Mouse (Mus musculus): Measurements from ENCODE around the gene Tjp2. TPM values are rescaled to one million over a fixed set of nuclear protein-coding genes. Genes with fewer than 3 reads are reported as not detected.

Gene Tjp2
- 8.7 and 9.1 TPM in 2 replicates for polyA plus RNA-seq (2016; fragmentation: Nextera tagmentation; extraction: Ambion mirVana)

DNA sequence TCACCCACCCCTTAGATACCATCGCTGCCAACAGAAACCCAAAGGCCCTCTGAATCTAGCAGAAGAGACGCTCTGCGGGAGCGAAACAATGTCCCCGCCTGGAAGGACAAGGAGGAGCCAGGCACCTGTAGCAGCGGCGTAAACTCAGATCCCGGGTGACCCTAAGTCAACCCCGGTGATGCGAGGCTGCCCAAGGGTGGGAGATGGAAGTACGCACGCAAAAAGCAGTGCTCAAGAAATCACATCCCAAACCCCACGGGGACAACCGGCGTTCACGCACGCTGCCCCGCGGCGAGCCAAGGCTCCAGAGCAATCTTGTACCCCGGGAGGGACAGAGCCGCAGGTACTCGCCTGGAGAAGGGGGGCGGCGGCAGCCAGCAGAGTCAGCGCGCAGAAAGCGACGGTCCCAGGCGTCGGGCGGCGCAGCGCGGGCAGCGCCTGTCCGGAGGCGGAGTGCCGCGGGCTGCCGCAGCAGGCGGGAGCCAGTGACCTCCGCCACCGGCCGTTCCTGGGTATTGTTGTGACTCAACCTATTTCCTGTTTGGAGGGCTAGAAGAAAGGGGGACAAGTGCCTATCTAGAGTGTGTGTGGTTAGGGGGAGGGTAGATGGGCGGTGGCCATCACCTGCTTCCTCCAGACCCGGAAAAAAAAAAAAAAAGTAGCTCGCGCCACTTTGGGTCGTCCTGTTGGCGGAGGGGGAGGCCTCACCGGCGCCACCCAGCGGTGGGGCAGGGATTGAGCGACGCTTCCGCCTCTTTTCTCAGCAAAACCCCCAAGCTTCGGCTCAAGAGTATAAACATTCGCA lies at the start of gene Tjp2:
TSS of gene Tjp2 (minus strand) at position 531 of the 805 bp plus-strand sequence.
- Histone ChIP-seq H3K4me2 (peak within 1 kb of the TSS; percentile 71), H3K4me3 (peak within 1 kb of the TSS; percentile 60), H3K9ac (peak within 1 kb of the TSS; percentile 68), H3K9me3 (replicated peaks) (no peaks in the 10 kb centered on the region), H3K36me3 (no peaks in the 10 kb centered on the region), H3K27ac (peak within 1 kb of the TSS; percentile 58), H3K27me3 (replicated peaks) (peaks cover 34% of the 10 kb centered on the region), H3K4me1 (peaks cover 12% of the 10 kb centered on the region; the same call in 1 of the 2 replicates)
- peak; percentile 57 for ATAC-seq
- 1% methylated on average over 59 of the region's 59 CpGs for WGBS (ENCODE audit: insufficient replicate concordance)

DNA sequence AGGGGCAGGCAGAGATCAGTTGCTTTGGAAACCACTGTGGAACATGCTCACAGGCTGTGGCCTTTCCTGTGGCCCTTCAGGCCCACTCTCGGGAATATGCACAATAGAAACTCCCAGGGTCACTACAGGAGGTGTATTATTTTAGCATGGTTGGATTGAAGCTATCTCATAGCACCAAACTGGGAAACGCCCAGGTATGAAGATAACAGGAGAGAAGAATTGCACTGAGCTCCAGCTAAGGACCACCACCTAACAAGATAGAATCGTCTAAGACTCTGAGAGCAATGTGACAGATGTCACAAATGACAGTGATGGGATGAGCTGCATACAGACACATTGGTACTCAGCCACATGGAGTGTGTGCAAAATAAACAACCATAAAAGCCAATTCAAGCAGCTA lies 49.5 kb upstream of the Tjp2 start:
- peaks cover 76% of the 10 kb centered on the region for H3K36me3 ChIP-seq
- ATAC-seq: peak; percentile 75
- H3K4me1 ChIP-seq: peaks cover 69% of the 10 kb centered on the region
- peak overlapping the region; percentile 22; the same call in 1 of the 2 replicates for H3K9ac ChIP-seq
- H3K4me3 ChIP-seq: no peak overlapping the region
- H3K4me2 ChIP-seq: peak overlapping the region; percentile 39
- no peaks in the 10 kb centered on the region for H3K27me3 ChIP-seq (replicated peaks)
- no peaks in the 10 kb centered on the region for H3K9me3 ChIP-seq (replicated peaks)
- 15% methylated on average over 3 of the region's 3 CpGs for WGBS (ENCODE audit: insufficient replicate concordance)
- H3K27ac ChIP-seq: peak overlapping the region; percentile 70

- peak overlapping the region; percentile 51; the same call in 1 of the 2 replicates for H3K27ac ChIP-seq
- H3K4me3 ChIP-seq: no peak overlapping the region
- H3K9me3 ChIP-seq (replicated peaks): no peaks in the 10 kb centered on the region
- no peak overlapping the region for H3K9ac ChIP-seq
- peak; percentile 70 for ATAC-seq
- 44% methylated on average over 16 of the region's 16 CpGs for WGBS (ENCODE audit: insufficient replicate concordance)
- no peaks in the 10 kb centered on the region for H3K27me3 ChIP-seq (replicated peaks)
- H3K4me2 ChIP-seq: peak overlapping the region; percentile 35
- H3K36me3 ChIP-seq: peaks cover 82% of the 10 kb centered on the region
- H3K4me1 ChIP-seq: peaks cover 53% of the 10 kb centered on the region
Observed at GRCm38 (mm10) chr19:24271746-24272426, 47.1 kb upstream of the Tjp2 start.

DNA sequence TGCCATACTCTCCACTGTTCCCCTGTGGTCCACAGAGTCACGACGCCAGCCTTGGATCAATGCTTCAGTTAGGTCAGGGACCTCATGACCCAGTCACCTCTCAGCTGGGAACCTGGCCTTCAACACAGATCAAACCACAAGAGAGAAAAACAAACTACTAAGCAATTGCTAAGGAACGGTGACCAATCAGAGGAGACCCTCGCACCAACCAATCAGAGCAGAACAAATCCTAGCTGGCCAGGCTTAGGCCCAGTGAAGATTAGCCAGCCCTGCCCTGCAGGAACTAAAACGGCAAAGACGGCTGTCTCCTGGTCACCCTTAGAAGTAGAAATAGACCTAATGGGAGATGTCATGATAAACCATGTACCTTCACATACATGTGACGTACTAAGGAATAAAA lies 46.5 kb upstream of the Tjp2 start:
- Histone ChIP-seq H3K27ac (peak overlapping the region; percentile 51; the same call in 1 of the 2 replicates), H3K36me3 (peaks cover 82% of the 10 kb centered on the region), H3K4me2 (peak overlapping the region; percentile 35), H3K9ac (no peak overlapping the region), H3K4me3 (no peak overlapping the region), H3K4me1 (peaks cover 53% of the 10 kb centered on the region), H3K27me3 (replicated peaks) (no peaks in the 10 kb centered on the region), H3K9me3 (replicated peaks) (no peaks in the 10 kb centered on the region)
- peak; percentile 44 for ATAC-seq
- WGBS (ENCODE audit: insufficient replicate concordance): 63% methylated on average over 7 of the region's 7 CpGs

GRCm38 (mm10) chr19:24268531-24268930 lies 43.7 kb upstream of the Tjp2 start:
- no peak overlapping the region for H3K27ac ChIP-seq
- 70% methylated on average over 4 of the region's 4 CpGs for WGBS (ENCODE audit: insufficient replicate concordance)

GRCm38 (mm10) chr19:24266046-24266830 lies 41.4 kb upstream of the Tjp2 start:
- H3K4me1 ChIP-seq: peaks cover 14% of the 10 kb centered on the region
- peak overlapping the region; percentile 61 for H3K27ac ChIP-seq
- H3K9me3 ChIP-seq (replicated peaks): no peaks in the 10 kb centered on the region
- H3K27me3 ChIP-seq (replicated peaks): no peaks in the 10 kb centered on the region
- peaks cover 96% of the 10 kb centered on the region for H3K36me3 ChIP-seq
- ATAC-seq: peak; percentile 42; the same call in 1 of the 2 replicates
- H3K9ac ChIP-seq: no peak overlapping the region
- no peak overlapping the region for H3K4me2 ChIP-seq
- H3K4me3 ChIP-seq: no peak overlapping the region
- 77% methylated on average over 7 of the region's 7 CpGs for WGBS (ENCODE audit: insufficient replicate concordance)

More at GRCm38 (mm10) chr19:24268531-24268930, 43.7 kb upstream of the Tjp2 start:
- peaks cover 27% of the 10 kb centered on the region for H3K4me1 ChIP-seq
- peaks cover 88% of the 10 kb centered on the region for H3K36me3 ChIP-seq
- H3K9ac ChIP-seq: no peak overlapping the region
- no peak overlapping the region for H3K4me2 ChIP-seq
- H3K9me3 ChIP-seq (replicated peaks): no peaks in the 10 kb centered on the region
- H3K27me3 ChIP-seq (replicated peaks): no peaks in the 10 kb centered on the region
- no peak for ATAC-seq
- H3K4me3 ChIP-seq: no peak overlapping the region

DNA sequence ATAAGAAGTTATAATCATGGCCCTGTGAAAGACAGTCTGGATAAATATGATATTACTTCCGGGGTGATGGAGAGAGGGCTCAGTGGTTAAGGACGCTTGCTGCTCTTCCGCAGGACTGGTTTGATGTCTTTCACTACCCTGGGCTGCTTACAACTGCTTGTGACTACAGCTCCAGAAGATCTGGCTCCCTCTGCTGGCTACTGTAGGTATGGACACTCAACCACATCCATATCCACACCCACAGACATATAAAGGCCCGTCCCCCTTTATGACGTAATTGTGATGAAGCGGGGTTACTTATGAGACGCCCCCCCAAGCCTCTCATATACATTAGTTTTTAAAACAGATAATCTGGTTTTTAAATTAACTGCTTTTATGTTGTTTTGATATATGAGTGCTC lies 40.2 kb upstream of the Tjp2 start:
- Histone ChIP-seq H3K36me3 (peaks cover 96% of the 10 kb centered on the region), H3K9ac (no peak overlapping the region), H3K27ac (no peak overlapping the region), H3K27me3 (replicated peaks) (no peaks in the 10 kb centered on the region), H3K4me1 (peaks cover 10% of the 10 kb centered on the region; the same call in 1 of the 2 replicates), H3K9me3 (replicated peaks) (no peaks in the 10 kb centered on the region), H3K4me3 (no peak overlapping the region), H3K4me2 (no peak overlapping the region)
- ATAC-seq: peak; percentile 74
- 38% methylated on average over 7 of the region's 7 CpGs for WGBS (ENCODE audit: insufficient replicate concordance)

GRCm38 (mm10) chr19:24262736-24263135 lies 37.9 kb upstream of the Tjp2 start:
- no peaks in the 10 kb centered on the region for H3K9me3 ChIP-seq (replicated peaks)
- no peak overlapping the region for H3K9ac ChIP-seq
- H3K4me2 ChIP-seq: no peak overlapping the region
- H3K27ac ChIP-seq: no peak overlapping the region
- H3K4me1 ChIP-seq: peaks cover 6% of the 10 kb centered on the region; the same call in 1 of the 2 replicates
- no peak for ATAC-seq
- no peak overlapping the region for H3K4me3 ChIP-seq
- 89% methylated on average over 14 of the region's 14 CpGs for WGBS (ENCODE audit: insufficient replicate concordance)
- H3K36me3 ChIP-seq: peaks cover 86% of the 10 kb centered on the region
- no peaks in the 10 kb centered on the region for H3K27me3 ChIP-seq (replicated peaks)

DNA sequence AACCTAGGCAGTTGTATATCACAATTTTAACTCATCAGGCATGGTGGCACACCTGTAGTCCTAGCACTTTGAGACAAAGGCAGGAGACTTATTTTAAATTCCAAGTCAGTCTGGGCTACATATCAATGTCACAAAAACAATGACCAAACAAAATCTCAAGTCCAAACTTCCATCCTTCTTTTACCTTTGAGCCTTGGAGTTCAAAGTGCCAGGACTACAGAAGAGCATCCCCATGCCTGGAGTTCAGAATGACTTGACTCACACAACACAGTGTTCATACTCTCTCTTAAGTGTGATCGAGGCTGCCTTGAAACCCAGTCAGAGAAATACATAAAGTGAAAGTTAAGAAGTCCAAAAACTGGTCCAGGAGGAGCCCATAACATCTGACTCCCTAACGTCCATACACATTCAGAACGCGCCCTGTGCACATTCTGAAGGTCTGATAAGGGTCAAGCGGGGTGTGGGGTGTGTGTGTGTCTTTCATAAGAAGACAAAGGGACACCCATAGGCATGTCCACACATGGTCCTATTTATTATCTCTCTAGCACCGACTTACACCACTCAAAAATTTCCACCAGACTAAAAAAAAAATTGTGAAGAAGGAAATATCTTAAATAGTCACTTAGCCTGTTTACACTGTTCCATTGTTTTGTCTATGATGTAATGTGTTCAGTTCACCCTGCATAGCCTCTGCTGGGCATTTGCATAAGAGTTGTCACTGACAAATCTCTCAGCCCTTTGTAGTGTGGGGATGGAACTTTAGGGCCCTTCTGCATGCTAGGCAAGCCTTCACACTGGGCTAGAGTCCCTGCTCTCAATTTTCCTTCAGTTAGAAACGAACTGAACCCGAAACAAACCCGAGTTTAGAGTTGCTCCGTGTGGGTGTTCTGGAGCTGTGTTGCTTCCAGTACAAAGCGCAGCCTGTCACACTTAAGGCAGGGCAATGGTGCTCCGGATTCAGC lies 34.8 kb upstream of the Tjp2 start:
- H3K4me3 ChIP-seq: no peak overlapping the region
- WGBS (ENCODE audit: insufficient replicate concordance): 77% methylated on average over 12 of the region's 12 CpGs
- no peaks in the 10 kb centered on the region; the same call in 1 of the 2 replicates for H3K4me1 ChIP-seq
- no peaks in the 10 kb centered on the region for H3K27me3 ChIP-seq (replicated peaks)
- no peak for ATAC-seq
- peaks cover 55% of the 10 kb centered on the region for H3K36me3 ChIP-seq
- no peaks in the 10 kb centered on the region for H3K9me3 ChIP-seq (replicated peaks)
- no peak overlapping the region for H3K9ac ChIP-seq
- no peak overlapping the region for H3K27ac ChIP-seq
- no peak overlapping the region for H3K4me2 ChIP-seq

DNA sequence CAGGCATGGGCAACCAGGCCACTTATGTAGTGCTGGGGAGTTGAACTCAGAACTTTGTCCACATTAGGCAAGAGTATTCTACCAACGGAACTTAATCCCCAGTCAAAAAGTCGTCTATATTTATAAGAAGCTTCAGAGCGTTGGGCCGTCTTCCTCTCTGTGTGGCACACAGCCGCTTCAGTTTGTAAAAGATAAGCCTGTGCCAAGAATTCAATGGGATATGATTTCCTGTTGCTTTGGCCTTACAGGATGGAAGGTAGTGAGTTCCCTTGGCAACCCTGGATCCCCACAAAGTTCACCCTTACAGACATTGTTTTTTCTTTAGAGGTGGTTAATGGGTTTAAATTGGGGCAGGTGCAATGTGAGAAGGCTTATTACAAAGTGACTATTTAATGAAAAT lies 33.5 kb upstream of the Tjp2 start:
- 75% methylated on average over 5 of the region's 5 CpGs for WGBS (ENCODE audit: insufficient replicate concordance)
- no peak overlapping the region for H3K4me2 ChIP-seq
- ATAC-seq: no peak
- no peaks in the 10 kb centered on the region; the same call in 1 of the 2 replicates for H3K4me1 ChIP-seq
- H3K36me3 ChIP-seq: peaks cover 42% of the 10 kb centered on the region
- 0 out of 2 replicates have a peak overlapping the region, but pooled peaks have one; percentile 2 for H3K27ac ChIP-seq
- H3K9ac ChIP-seq: no peak overlapping the region
- H3K9me3 ChIP-seq (replicated peaks): no peaks in the 10 kb centered on the region
- H3K27me3 ChIP-seq (replicated peaks): no peaks in the 10 kb centered on the region
- no peak overlapping the region for H3K4me3 ChIP-seq

Data from liver, embryonic 12.5 days (tissue).